Mouse (Mus musculus): ENCODE data around the gene Gm10377. TPM values are rescaled to one million over a fixed set of nuclear protein-coding genes. Genes with fewer than 3 reads are reported as not detected.
"Not testable (repeated sequence)": the region's sequence is repeated elsewhere in the genome, so short reads cannot be mapped to it uniquely, and the experiment has no call there.

The Gm10377 gene
- not detected for total RNA-seq (2021)

DNA sequence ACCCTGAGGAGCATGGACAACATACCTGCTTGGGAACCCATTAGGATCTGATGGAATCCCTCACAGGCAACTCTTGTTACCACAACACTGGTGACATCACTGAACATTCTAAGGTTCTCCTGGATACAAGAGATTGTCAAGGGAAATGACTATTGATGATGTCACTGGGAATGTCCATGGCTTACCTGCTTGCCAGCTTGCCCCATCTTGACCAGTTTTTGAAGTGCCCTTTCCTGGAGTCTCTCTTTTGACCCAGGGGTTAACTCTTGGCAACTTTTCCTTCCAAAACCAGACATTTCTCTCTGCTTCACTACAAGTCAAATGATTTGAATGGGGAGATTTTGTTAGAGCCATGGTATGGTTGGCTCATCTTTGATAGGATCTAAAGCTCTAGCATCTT, at the start of gene Gm10377:
Gm10377 (minus strand) TSS at position 101 of the 400 bp plus-strand sequence.
- DNase-seq (ENCODE audit: low spot score); intact Hi-C loops (cut with DNase I): not testable (repeated sequence)

DNA sequence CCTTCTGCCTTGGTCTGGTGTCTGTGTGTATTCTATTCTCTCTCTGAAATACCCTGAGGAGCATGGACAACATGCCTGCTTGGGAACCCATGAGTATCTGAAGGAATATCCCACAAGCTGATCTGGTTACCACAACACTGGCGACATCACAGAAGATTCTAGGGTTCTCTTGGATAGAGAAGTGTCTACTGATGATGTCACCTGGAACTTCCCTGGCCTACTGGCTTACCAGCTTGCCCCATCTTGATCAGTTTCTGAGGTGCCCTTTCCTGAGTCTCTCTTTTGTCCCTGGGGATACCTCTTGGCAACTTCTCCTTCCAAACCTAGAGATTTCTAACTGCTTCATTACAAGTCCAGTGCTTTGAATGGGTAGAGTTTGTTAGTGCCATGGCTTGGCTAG, 29.1 kb downstream of the Gm10377 start, which contains the start of gene Gm3015:
Gm3015 (minus strand) TSS at position 101 of the 400 bp plus-strand sequence.
- DNase-seq (ENCODE audit: low spot score); intact Hi-C loops (cut with DNase I): not testable (repeated sequence)

Other genes starting within 250 kb of the Gm10377 start
- gene Gm17124, start 198.1 kb downstream of the Gm10377 start, total RNA-seq (2021), result not detected
- not detected for gene Gm3633, start 156.1 kb downstream of the Gm10377 start, total RNA-seq (2021)
- gene Gm10378, start 142.0 kb downstream of the Gm10377 start, total RNA-seq (2021), result not detected
- not detected for gene Gm3015, start 29.2 kb downstream of the Gm10377 start, total RNA-seq (2021)
- not detected for gene Gm21977, start 55.5 kb upstream of the Gm10377 start, total RNA-seq (2021)
- gene Gm8082, start 195.6 kb upstream of the Gm10377 start, total RNA-seq (2021), result not detected
- gene Gm10376, start 217.6 kb upstream of the Gm10377 start, total RNA-seq (2021), result not detected